Mouse (Mus musculus): ENCODE measurements around the gene Mgarp. TPM values are rescaled to one million over a fixed set of nuclear protein-coding genes. Genes with fewer than 3 reads are reported as not detected.
"Not testable (repeated sequence)": the region's sequence is repeated elsewhere in the genome, so short reads cannot be mapped to it uniquely, and the experiment has no call there.

Gene Mgarp
- polyA plus RNA-seq, 1 experiment from 2014 or later: 1.5 TPM

- H3K4me3 ChIP-seq: no peak overlapping the region
- peaks cover 22% of the 10 kb centered on the region for H3K4me1 ChIP-seq
- 84% methylated on average over 1 of the region's 1 CpGs for WGBS
- no peak overlapping the region for H3K9ac ChIP-seq
- no peaks in the 10 kb centered on the region for H3K27me3 ChIP-seq
- no peak overlapping the region for H3K4me2 ChIP-seq
- no peak for ATAC-seq
- no peak overlapping the region for H3K27ac ChIP-seq
- H3K36me3 ChIP-seq (ENCODE audit: poor library complexity, severe bottlenecking): no peaks in the 10 kb centered on the region
- H3K9me3 ChIP-seq (replicated peaks): no peaks in the 10 kb centered on the region
Measured at GRCm38 (mm10) chr3:51413276-51413675, 16.7 kb upstream of the Mgarp start.

DNA sequence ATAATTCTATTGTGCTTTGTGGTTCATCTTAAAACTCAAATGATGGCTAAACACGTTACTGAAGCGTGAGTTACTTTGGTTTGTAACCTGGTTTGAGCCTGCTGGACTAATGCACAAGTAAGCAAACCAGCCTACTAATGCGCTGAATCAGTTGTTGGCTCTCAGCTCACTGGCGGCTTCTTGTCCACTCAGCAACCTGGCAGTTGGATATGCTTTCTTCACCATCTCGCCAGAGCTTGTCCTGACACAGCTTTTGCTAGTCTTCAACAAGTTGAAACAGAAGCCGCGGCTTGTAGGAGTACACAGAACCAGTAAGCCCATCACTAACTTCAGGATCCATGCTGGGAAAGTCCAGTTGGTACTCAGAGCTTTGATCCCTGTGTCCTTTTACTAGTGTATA, 15.9 kb upstream of the Mgarp start:
- WGBS: 92% methylated on average over 7 of the region's 7 CpGs
- Histone ChIP-seq H3K9ac (no peak overlapping the region), H3K36me3 (ENCODE audit: poor library complexity, severe bottlenecking) (no peaks in the 10 kb centered on the region), H3K4me1 (peaks cover 22% of the 10 kb centered on the region), H3K4me3 (no peak overlapping the region), H3K9me3 (replicated peaks) (no peaks in the 10 kb centered on the region), H3K4me2 (no peak overlapping the region), H3K27me3 (no peaks in the 10 kb centered on the region), H3K27ac (no peak overlapping the region)
- ATAC-seq: no peak

DNA sequence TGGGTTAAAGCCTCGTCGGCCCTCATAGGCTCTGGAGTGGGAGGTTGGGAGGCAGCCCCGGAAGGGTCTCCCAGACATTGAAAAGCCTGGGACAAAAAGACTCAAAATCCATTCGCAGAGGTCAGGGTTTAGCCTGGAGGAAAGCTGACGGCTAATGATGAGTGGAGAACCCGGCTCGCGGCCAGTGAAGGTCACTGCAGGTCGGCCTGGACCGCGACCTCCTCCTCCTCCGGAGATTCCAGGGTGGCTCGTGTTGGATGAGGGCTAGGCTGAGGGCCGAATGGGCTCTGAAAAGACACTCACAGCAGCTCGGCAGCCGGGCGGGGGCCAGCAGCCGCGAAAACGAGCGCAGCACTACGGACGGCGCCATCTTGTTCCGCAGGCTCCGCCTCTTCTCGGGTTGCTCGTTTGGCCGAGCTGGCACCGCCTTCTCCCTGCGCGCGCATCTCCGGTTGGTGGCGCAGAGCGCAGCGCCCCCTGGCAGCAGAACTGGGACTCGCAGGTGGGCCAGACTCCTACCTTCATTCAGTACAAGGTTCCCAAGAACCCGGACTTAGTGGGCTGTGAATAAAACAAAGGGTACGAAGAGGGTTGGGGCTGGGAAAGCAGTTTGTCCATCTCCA, 12.1 kb upstream of the Mgarp start, which contains the start of gene Ndufc1:
Gene Ndufc1, minus strand, starts transcription at position 428 of the 623 bp plus-strand sequence.
- H3K36me3 ChIP-seq (ENCODE audit: poor library complexity, severe bottlenecking): peaks cover 19% of the 10 kb centered on the region
- under 1% methylated on average over 40 of the region's 40 CpGs for WGBS
- no peaks in the 10 kb centered on the region for H3K27me3 ChIP-seq
- H3K27ac ChIP-seq: peak within 1 kb of the TSS; percentile 94
- peak within 1 kb of the TSS; percentile 88 for H3K9ac ChIP-seq
- peak; percentile 95 for ATAC-seq
- H3K4me2 ChIP-seq: peak within 1 kb of the TSS; percentile 68
- no peaks in the 10 kb centered on the region for H3K9me3 ChIP-seq (replicated peaks)
- H3K4me3 ChIP-seq: peak within 1 kb of the TSS; percentile 83
- H3K4me1 ChIP-seq: peaks cover 9% of the 10 kb centered on the region

DNA sequence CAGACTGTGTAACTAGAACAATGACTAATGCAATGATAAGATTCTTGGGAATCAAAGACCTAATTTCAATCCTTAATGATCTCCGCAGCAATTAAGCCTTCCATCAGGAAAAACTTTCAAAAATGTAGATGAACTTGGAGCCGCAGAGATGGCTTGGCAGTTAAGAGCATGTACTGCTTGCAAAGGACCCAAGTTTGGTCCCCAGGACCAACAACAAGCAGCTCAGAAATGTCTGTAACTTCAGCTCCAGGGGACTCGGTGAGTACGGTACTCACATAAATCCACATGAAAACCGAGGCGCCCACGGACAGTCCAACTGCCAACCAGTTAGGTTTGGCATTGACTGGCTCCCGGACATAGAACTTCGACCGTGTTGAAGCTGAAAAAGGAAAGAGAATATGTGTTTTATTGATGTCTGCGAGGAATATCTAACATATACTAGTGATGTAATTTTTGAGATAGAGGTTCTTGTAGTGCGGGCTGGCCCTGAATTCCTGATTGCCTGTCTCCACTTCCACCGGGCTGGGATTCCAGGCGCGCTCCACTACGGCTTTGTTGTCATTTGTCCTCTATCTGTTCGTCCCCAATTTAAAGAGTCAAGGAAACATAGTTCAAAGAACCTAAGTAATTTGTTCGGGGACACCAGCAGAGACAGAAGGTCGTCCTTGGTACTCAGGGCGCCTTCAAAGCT, 11.5 kb upstream of the Mgarp start:
- ATAC-seq: peak; percentile 14
- Histone ChIP-seq H3K4me2 (peak overlapping the region; percentile 68), H3K4me1 (peaks cover 9% of the 10 kb centered on the region), H3K36me3 (ENCODE audit: poor library complexity, severe bottlenecking) (peaks cover 25% of the 10 kb centered on the region), H3K9ac (peak overlapping the region; percentile 88), H3K27me3 (no peaks in the 10 kb centered on the region), H3K27ac (peak overlapping the region; percentile 94), H3K9me3 (replicated peaks) (no peaks in the 10 kb centered on the region), H3K4me3 (peak overlapping the region; percentile 83)
- WGBS: 25% methylated on average over 20 of the region's 20 CpGs

- no peak overlapping the region for H3K9ac ChIP-seq
- no peak for ATAC-seq
- peaks cover 10% of the 10 kb centered on the region for H3K4me1 ChIP-seq
- peaks cover 10% of the 10 kb centered on the region for H3K27me3 ChIP-seq
- H3K4me2 ChIP-seq: no peak overlapping the region
- H3K9me3 ChIP-seq (replicated peaks): no peaks in the 10 kb centered on the region
- no peak overlapping the region for H3K4me3 ChIP-seq
- peaks cover 30% of the 10 kb centered on the region for H3K36me3 ChIP-seq (ENCODE audit: poor library complexity, severe bottlenecking)
- H3K27ac ChIP-seq: no peak overlapping the region
- WGBS: 91% methylated on average over 12 of the region's 12 CpGs
Measured at GRCm38 (mm10) chr3:51402628-51403027, 6.1 kb upstream of the Mgarp start.

- Histone ChIP-seq H3K36me3 (ENCODE audit: poor library complexity, severe bottlenecking) (peaks cover 30% of the 10 kb centered on the region), H3K27me3 (peaks cover 14% of the 10 kb centered on the region)
- H3K27ac ChIP-seq; H3K4me3 ChIP-seq; H3K4me2 ChIP-seq; H3K9me3 ChIP-seq (replicated peaks); H3K4me1 ChIP-seq; H3K9ac ChIP-seq; ATAC-seq: not testable (repeated sequence)
- WGBS: 65% methylated on average over 4 of the region's 4 CpGs
Measured at GRCm38 (mm10) chr3:51402054-51402453, 5.5 kb upstream of the Mgarp start.

DNA sequence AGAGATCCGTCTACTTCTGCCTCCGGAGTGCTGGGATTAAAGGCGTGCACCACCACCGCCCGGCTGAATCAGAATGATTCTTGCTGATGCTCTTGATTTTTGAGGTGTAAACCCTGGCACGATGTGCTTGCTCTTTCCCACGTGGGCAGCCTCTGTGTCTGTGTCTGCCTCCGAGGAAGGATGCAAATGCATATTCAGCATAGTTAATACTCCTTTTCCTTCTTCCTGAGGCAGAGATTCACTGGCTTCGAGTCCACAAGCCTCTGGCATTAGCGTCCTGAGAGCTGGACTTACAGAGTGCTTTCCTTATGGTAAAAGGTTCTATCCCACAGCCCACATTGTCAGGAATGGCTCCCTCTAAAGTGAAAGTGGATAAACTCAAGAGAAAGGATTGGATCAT, 4.1 kb upstream of the Mgarp start:
- 82% methylated on average over 10 of the region's 10 CpGs for WGBS
- no peak for ATAC-seq
- no peak overlapping the region for H3K4me2 ChIP-seq

DNA sequence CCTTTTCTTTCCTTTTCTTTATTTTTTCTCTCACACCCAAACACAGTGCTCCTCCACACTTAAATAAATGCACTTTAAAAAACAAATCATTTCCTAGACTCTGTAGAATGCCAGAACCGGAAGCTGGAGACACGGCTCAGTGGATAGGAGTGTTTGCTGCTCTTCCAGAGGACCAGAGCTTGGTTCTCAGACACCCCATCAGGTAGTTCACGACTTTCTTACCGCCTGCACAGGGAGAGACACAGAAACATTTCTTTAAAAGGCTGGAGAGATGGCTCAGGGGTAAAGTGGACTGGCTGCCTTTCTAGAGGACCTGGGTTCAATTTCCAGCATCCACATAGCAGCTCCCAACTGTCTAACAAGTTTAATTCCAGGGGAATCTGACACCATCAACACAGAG, 3.0 kb upstream of the Mgarp start:
- ATAC-seq: no peak

More for the DNA sequence above, 4.1 kb upstream of the Mgarp start:
- Histone ChIP-seq H3K27ac (no peak overlapping the region), H3K36me3 (ENCODE audit: poor library complexity, severe bottlenecking) (peaks cover 20% of the 10 kb centered on the region), H3K27me3 (peaks cover 27% of the 10 kb centered on the region), H3K9me3 (replicated peaks) (no peaks in the 10 kb centered on the region), H3K9ac (no peak overlapping the region), H3K4me1 (peaks cover 16% of the 10 kb centered on the region), H3K4me3 (no peak overlapping the region)

GRCm38 (mm10) chr3:51398667-51399066, 2.1 kb upstream of the Mgarp start:
- Histone ChIP-seq H3K9me3 (replicated peaks) (no peaks in the 10 kb centered on the region), H3K4me1 (peaks cover 16% of the 10 kb centered on the region), H3K9ac (no peak overlapping the region), H3K4me2 (no peak overlapping the region), H3K27ac (no peak overlapping the region), H3K36me3 (ENCODE audit: poor library complexity, severe bottlenecking) (peaks cover 10% of the 10 kb centered on the region), H3K4me3 (no peak overlapping the region), H3K27me3 (peaks cover 33% of the 10 kb centered on the region)
- WGBS: 8% methylated on average over 3 of the region's 3 CpGs
- no peak for ATAC-seq

More for the DNA sequence above, 3.0 kb upstream of the Mgarp start:
- Histone ChIP-seq H3K4me3 (no peak overlapping the region), H3K4me2 (no peak overlapping the region), H3K9me3 (replicated peaks) (no peaks in the 10 kb centered on the region), H3K27ac (no peak overlapping the region), H3K36me3 (ENCODE audit: poor library complexity, severe bottlenecking) (peaks cover 18% of the 10 kb centered on the region), H3K27me3 (peaks cover 33% of the 10 kb centered on the region), H3K9ac (no peak overlapping the region), H3K4me1 (peaks cover 16% of the 10 kb centered on the region)
- 70% methylated on average over 4 of the region's 4 CpGs for WGBS

- ATAC-seq: no peak
- Histone ChIP-seq H3K27ac (no peak overlapping the region), H3K27me3 (peaks cover 33% of the 10 kb centered on the region), H3K4me1 (peaks cover 16% of the 10 kb centered on the region), H3K4me3 (no peak overlapping the region), H3K36me3 (ENCODE audit: poor library complexity, severe bottlenecking) (peaks cover 3% of the 10 kb centered on the region; the same call in 1 of the 2 replicates), H3K9me3 (replicated peaks) (no peaks in the 10 kb centered on the region), H3K9ac (no peak overlapping the region), H3K4me2 (no peak overlapping the region)
- WGBS: 57% methylated on average over 15 of the region's 15 CpGs
Measured at GRCm38 (mm10) chr3:51397700-51398299, 1.3 kb upstream of the Mgarp start.

GRCm38 (mm10) chr3:51395461-51396145, 935 bp downstream of the Mgarp start:
- Histone ChIP-seq H3K36me3 (ENCODE audit: poor library complexity, severe bottlenecking) (no peaks in the 10 kb centered on the region), H3K27ac (no peak overlapping the region), H3K9ac (no peak overlapping the region), H3K4me3 (no peak overlapping the region), H3K27me3 (peaks cover 37% of the 10 kb centered on the region), H3K9me3 (replicated peaks) (no peaks in the 10 kb centered on the region), H3K4me2 (peak overlapping the region; percentile 73), H3K4me1 (peaks cover 16% of the 10 kb centered on the region)
- 18% methylated on average over 19 of the region's 19 CpGs for WGBS
- no peak for ATAC-seq

DNA sequence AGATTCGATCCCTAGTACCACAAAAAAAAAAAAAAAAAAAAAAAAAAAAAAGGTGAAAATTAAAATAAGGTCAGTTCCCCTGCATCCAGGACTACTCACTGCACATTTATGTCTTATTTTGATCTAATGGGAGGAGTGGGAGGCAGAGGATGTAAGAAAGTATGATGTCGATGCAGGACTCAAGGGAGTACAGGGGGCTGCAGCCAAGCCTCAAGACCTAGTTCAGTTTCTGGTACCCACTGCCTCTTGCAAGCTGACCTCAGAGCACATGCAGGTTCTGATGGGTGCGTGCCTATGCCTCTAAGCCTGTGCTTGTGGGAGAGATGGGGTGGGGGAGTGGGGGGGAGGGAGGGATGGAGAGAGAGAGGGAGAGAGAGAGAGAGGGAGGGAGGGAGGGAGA, 1.7 kb downstream of the Mgarp start:
- Histone ChIP-seq H3K27me3 (peaks cover 37% of the 10 kb centered on the region), H3K4me2 (no peak overlapping the region), H3K4me3 (no peak overlapping the region), H3K36me3 (ENCODE audit: poor library complexity, severe bottlenecking) (no peaks in the 10 kb centered on the region), H3K27ac (no peak overlapping the region), H3K9me3 (replicated peaks) (no peaks in the 10 kb centered on the region), H3K9ac (no peak overlapping the region), H3K4me1 (peaks cover 16% of the 10 kb centered on the region)
- no peak for ATAC-seq
- 61% methylated on average over 3 of the region's 3 CpGs for WGBS

All from forebrain, embryonic 13.5 days (tissue).